Mouse (Mus musculus): ENCODE data around the gene Plekhg2.
"Not testable (repeated sequence)": the region's sequence is repeated elsewhere in the genome, so short reads cannot be mapped to it uniquely, and the experiment has no call there.

Gene Plekhg2

DNA sequence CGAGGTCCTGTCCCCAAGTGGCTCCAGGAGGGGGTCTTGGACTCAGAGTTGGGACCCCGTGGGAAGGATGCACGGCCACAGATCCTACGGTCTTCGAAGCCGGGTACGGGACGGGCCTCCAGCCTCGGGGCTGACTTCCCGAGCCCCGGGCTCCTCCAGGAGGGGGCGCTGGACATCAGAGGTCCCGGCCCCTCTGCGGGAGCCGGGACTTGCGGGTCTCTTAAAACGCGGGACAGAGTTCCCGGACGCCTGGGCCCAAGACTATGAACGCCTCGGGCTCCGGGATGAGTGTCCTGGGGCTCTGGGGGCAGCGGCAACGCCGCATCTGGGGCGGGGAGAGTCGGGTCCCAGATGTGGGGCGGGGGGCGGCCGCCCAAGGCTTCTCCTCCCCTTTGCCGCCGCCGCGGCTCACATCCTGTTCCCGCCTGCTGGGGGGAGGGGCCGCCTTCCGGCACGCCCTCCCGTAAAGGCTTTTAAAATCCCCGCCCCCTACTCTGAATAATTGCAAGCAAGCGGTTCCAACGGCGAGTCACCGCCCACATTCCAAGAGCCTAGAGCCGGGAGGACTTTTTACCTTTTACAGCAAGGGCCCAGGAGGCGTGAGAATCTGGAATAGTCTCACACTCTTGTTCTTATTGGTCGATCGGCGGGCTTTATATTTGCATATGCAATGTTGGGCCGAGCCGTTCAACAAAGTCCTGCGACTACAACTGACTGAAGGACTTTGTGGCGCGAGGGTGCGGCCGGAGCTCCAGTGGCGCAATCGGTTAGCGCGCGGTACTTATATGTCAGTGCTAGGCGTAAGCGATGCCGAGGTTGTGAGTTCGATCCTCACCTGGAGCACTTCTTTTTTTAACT lies at the start of gene Plekhg2:
Plekhg2 (minus strand) TSS at position 349 of the 858 bp plus-strand sequence.
- DNase-seq: peak; percentile 97 to 98

DNA sequence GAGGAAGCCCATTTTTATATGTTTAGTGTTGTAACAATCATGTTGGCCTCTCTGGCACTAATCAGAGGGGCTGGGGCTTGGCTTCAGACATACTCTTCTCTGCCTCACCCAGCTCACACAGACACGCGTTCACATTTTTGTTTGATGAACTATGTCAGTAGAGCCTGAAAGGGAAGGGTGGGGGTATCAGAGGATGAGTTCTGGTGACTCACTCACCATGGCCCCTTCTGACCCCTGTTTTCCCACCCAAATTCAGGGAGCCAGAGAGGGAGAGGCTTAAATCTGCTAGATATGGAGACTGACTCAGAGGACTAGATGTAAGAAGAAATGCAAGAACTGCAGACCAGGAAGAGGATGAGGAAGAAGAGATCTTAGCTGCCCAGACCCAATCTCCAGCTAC lies 47.0 kb upstream of the Plekhg2 start:
- DNase-seq: no peak

DNA sequence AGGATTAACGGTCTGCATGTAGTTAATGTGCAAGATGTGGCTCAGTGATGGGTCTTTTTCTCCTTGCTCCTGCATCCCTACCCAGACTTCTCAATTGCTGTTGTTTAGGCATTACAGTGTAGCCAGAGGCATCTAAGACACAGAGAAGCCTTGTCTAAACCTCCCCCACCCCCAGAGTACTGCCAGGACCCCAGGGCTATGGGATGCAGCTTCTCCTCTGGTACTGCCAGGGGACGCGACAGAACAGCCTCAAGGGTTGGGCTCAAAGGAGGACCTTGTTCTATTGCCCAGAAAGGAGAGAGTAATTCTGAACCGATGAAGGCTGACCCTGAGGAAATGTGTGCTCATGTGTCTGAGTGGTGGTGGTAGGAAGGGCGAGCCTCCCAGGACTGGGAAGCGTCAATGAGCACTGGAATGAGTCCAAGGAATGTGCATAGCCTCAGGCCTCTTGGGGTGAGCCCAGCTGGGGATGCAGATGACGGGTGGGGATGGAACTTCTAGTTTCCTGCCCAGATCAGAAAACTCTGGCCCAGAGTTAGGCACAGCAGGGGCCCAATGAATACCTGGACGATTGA lies 45.8 kb upstream of the Plekhg2 start:
- no peak for DNase-seq

DNA sequence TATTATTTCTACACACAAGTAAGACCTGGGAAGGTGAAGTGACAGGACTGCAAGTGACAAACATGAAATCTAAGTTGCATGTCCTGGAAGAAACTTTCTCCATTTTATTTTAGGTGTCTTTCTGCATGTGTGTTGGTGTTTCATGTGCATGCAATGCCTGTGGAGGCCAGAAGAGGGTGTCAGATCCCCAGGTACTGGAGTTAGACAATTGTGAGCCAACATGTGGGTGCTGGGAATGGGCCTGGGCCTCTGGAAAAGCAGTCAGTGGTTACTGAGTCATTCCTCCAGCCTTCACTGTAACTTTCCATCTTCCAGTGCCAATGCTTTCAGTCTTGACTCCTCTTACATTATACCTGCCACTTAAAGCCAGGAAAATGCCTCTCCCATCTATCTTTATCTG lies 45.0 kb upstream of the Plekhg2 start:
- no peak for DNase-seq

DNA sequence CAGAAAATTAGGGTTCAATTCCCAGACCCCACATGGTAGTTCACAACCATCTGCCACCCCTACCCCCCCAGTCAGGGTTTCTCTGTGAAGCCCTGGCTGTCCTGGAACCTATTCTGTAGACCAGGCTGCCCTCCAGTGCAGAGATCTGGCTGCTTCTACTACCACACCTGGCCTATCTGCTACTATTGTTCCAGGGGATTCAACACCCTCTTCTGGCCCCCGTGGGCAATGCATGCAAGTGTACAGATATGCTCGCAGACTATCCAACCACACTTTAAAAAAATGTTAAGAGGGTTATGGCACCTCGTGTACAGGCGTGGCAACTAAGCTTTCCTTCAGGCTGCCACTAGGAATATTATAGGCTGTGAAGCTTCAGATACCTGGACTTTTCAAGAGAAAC lies 40.4 kb upstream of the Plekhg2 start:
- DNase-seq: peak; percentile 26 to 41

DNA sequence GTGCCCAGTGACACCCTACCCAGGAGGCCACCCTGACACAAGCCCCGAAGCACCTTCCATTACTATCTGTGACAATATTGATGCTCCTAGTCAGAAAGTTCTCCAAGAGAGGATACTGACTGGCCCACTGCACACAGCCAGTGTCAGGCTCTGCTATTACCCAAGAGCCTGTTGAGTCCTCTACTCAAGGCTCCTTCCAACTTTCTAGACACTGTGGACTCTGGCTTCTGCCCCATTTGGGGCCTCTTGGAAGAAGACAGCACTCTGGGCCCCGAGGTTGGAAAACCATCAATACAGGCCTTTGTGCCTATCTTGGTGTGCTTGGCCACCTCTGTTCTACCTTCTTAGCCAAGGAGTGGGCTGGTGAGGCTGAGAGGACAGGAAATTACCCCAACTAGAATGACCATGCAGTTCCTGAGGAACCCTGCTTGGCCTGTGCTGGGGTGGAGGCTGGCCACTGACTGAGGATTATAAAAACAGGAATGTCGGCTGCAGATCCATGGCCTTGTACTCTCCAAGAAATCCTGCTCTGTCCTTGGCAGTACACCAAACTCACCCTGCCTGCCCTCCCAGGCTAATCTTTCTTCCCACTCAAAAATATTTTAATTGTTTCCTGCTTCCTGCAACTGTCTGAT lies 38.6 kb upstream of the Plekhg2 start:
- DNase-seq: no peak

DNA sequence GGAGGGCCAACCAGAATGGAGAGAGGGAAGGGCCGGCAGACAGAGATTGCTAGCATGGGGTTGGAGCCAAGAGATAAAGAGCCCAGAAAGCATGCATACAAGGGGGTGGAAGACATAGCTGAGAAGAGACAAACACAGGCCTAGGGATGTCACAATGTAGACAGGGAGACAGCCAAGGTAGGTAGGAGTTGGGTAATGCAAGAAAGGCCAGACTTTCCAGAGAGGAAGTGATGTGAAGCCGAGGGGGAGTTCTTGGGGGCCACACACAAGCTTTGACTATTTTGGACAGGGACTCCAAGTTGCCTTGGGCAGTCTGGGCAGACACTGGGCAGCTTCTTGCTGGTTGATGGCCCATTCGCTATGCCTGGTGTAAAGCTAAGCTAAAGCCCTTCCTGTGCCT lies 29.5 kb upstream of the Plekhg2 start:
- no peak for DNase-seq

DNA sequence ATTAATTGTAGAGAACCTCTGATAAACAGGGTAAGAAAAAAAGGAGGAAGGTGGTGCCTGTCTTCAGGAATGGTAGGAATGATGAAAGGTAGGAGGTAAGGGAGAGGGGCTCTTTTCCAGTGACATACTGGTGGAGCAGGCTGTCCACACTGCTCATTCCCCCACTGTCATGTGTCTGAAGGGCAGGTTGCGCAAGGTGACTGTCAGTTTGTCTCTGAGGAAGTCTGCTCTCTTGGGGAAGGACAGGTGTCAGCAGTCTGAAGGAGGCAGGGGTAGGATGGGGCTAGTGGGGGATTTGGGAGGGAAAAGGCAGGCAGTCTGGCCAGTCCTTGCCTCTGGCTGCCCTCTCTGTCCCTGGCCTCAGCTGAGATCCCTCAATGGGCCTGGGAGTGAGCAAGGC lies 28.6 kb upstream of the Plekhg2 start:
- no peak for DNase-seq

DNA sequence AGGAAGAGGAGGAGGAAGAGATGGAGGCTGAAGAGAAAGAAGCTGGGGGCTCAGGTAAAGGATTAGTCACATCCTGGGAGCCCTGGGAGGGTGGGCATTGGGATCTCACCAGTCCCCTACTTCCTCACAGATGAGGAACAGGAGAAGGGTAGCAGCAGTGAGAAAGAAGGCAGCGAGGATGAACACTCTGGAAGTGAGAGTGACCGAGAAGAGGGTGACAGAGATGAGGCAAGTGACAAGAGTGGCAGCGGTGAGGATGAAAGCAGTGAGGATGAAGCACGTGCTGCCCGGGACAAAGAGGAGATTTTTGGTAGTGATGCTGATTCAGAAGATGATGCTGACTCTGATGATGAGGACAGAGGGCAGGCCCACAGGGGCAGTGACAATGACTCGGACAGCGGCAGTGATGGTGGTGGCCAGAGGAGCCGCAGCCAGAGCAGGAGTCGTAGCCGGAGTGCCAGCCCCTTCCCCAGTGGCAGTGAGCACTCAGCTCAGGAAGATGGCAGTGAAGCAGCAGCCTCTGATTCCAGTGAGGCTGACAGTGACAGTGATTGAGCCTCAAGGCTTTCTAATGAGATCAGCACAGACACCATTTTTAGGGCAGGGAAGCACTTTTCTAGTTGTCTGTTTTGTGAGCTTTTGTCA lies 26.4 kb upstream of the Plekhg2 start:
- no peak for DNase-seq

DNA sequence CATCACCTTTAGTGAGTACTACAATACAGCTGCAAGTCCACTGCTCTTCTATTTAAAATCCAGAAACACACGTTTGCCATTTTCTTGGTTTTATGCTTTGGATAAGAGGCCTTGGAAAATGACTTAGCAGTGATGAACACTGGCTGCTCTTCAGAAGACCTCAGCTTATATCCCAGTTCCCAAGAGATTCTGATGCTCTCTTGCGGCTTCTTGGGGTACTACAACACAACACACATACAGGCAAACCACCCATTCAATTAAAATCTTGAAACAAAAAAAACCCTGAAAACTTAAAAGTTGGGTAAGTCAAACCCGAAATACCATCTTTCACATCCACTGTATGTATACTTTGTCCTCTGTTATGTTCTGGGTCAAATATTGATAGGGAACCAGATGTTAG lies 25.6 kb upstream of the Plekhg2 start:
- DNase-seq: peak in 1 of 2 experiments; percentile 4

DNA sequence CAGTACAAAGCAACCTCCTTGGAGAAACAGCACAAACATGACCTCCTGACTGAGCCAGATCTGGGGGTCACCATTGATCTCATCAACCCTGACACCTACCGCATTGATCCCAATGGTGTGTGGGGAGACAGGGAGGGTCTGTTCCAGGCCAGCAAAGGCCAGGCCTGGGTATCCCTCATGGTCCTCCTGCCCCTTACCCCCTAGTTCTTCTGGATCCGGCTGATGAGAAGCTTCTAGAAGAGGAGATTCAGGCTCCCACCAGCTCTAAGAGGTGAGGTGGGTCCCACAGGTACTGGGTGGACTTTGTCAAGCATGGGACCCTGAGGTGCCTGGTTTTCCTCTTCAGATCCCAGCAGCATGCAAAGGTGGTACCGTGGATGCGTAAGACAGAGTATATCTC lies 23.0 kb upstream of the Plekhg2 start:
- peak in 1 of 2 experiments; percentile 1 for DNase-seq

DNA sequence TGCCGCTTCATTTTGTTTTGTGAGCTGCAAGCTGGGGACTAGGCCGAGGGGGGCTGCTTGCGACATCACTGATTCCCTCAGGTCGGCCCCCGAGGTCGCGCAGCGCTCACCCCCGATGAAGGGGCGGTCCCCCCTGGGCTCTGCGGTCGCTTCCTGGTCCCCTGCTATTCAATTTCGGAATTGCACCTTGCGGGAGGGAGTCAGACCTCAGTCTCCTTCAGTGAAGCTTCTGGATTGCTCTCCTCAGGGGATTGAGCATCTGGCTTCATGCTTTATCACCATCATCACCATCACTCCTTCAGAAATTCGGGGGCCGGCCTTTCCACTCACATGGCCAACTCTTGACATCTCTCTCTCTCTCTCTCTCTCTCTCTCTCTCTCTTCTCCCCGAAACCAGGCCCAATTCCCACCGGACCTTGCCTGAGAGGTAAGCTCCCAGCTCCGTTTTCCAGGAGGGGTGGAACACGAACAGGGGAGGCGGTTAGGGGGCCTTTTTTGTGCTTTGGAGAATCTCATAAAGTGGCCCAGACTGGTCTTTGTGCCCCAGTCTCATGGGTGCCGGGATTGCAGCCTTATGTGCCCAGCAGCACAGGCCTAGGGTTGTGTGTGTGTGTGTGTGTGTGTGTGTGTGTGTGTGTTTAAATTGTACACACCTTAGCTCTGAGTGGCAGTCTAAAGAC lies 21.0 kb upstream of the Plekhg2 start:
- DNase-seq: no peak

DNA sequence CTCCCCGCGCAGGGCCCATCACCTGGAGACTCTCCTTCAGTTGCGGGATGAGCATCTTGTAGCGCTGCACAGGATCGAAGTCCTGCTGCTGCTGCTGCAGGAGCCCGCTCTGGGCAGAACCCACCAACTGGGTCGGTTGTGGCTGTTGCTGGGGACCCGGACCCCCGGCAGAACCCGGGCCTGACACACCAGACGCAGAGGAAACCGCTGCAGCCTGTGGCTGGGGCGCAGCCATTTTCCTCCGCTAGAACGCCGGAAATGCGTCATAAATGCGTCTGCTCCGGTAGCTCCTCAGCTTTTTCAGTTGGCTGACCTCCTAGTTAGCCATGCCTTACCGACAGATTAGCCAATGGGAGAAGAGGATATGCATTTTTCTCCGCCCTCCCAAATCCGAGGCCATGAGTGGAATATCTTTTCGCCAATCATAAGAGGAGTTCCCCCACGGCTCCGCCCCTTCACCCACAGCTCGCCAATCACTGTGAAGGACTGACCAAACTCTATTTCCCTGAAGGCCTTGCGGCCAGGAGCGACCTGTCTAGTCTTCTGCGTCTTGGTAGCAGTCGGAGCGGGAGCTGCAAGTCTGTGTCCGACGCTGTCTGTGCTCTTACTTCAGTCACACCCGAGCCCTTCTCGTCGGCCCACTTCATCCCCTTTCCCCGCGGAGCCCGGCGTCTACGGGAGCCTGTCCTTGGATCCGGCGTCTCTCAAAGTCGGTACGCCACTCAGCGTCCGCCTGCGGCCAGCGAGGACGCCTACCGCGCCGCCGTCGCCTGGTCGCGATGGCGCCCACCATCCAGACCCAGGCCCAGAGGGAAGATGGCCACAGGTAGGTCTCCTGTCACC lies 20.3 kb upstream of the Plekhg2 start, which contains the start of the genes Med29 and Paf1:
Med29 (minus strand) TSS at position 280 of the 843 bp plus-strand sequence.
Paf1 (plus strand) TSS at position 523 of the 843 bp plus-strand sequence.
- peak; percentile 92 to 96 for DNase-seq

DNA sequence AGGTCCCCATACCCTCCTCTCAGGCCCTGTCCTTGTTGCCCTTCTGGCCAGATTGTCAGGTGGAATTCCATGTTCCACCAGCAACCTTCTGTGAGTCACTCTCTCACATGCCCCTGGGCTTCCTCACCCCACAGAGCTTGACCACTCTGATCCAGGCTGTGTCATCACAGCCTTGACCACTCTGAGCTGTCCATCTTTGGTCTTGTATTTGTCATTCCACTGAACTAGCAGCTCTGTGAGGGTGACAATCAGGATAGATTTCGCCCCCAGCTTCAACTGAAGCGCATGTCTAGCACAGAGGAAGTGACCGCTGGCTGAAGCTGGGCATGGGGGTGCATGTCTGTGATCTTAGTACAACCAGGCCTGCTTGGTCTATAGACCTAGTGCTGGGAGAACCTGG lies 17.9 kb upstream of the Plekhg2 start:
- DNase-seq: no peak

DNA sequence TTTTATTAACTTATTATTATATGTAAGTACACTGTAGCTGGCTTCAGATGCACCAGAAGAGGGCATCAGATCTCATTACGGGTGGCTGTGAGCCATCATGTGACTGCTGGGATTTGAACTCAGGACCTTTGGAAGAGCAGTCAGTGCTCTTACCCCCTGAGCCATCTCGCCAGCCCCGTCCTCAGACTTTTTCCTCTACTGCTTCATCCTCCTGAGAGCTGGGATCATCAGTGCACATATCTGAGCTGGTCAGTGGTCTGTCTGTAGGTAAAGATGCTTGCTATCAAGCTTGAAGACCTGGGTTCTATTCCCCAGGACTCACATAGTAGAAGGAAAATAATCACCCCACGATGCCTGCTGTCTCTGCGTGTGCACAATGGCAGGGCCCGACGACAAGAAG lies 15.0 kb upstream of the Plekhg2 start:
- not testable (repeated sequence) for DNase-seq

DNA sequence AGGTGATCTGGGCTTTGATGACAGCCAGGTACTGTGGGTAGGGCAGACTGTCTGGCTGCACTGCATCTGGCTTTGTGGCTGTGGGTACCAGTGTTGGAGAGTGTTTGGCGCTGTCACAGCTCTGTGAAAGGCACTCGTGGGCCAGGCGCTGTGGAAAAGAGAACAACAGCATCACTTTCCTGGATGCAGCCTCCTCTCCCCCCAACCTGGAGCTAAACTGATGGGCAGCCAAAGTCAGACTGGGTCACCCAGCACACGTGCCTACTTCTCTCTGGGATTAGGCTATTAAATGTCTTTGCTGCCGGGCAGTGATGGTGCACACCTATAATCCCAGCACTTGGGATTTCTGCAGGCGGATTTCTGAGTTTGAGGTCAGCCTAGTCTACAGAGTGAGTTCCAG lies 14.5 kb upstream of the Plekhg2 start:
- peak in 1 of 2 experiments; percentile 24 for DNase-seq

DNA sequence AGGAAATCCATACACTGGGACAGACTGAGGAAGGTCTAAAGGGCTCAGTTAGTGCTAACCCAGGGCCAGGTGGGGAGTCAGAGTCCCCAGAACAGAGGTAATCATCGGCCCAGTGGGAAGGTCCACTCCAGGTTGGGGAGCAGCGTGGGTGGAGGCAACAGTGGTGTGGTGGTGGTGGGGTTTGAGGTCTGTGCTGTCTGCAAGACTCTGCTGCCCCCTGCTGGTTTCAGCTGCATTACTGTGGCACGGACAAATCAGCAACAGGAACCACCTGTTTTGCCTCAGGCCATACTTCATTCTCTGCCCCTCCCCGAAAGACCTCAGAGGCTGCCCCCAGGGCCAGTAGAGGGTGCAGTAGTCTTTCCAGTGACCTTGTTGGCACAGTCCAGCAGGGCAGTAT lies 14.1 kb upstream of the Plekhg2 start:
- peak; percentile 88 to 89 for DNase-seq

DNA sequence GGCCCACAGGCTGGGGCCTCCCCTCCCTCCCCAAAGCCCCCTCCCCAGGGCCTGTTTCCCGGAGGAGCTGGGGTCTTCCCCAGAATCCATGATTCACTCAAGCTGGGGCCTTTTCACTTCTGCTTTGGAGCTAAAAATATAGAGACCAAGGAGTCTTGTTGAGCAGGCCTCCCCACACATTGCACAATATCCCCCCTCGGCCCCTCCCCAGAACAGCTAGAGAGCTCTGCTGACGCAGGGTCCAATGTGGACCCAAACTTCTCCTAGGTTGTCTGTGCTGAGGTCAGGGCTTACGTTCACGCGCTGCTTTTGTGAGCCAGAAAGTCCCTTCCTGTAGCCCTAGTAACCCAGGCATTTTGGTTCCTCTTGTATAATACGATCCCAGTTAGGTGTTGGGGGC lies 13.6 kb upstream of the Plekhg2 start:
- peak in 1 of 2 experiments; percentile 47 for DNase-seq

DNA sequence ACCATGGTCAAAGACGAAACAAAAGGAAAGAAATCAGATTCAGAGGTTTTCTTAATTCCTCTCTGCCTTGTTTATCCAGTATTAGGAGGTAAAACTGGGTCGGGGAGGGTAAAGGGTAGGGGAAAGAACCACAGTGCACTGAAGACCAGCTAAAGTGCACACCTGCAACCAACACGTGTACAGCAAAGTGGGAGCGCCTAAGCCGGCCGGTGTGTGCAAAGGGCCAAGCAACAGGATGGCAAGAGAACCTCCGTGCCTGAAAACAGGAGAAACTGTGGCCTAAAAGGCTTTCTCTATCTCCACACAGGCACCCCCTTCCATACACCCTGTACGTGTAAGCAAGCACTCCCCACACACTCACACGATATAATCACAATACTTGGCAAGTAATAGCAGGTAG lies 12.8 kb upstream of the Plekhg2 start:
- peak; percentile 34 to 64 for DNase-seq

DNA sequence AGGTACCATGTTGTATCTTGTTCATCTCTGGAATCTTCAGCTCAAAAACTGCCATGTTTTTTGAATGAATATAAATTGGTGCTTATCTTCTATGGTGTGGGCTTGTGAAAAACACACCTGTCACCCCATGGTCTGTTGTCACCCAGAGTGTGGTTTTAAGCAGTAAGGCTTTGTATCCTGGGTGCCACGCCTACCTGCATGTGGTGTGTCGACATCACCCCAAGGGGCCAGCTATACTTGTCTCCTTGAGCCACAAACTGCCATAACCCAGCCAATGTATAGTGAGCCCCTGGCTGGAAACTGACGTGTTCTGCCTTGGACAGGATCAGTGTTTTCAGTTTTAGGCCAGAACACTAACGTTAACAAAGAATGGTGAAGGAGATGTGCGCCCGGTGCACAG lies 11.8 kb upstream of the Plekhg2 start:
- DNase-seq: peak; percentile 61 to 78

DNA sequence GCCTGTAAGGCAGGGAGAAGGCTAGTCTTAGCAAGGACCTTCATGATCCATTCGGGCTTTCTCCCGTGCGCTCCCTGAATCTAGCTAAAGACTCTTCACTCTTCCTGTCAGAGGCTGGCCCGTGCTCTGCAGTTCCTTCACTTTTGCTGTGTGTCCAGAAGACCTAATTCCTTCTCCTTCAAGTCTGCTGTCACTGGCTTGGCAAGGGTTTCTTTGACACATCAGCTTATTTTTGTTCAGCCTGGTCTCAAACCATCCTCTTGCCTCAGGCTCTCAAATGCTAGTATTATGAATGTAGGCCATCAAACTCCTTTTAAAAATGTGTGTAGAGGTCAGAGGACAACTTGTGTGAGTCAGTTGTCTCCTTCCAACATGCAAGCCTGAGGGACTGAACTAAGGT lies 11.2 kb upstream of the Plekhg2 start:
- DNase-seq: no peak

DNA sequence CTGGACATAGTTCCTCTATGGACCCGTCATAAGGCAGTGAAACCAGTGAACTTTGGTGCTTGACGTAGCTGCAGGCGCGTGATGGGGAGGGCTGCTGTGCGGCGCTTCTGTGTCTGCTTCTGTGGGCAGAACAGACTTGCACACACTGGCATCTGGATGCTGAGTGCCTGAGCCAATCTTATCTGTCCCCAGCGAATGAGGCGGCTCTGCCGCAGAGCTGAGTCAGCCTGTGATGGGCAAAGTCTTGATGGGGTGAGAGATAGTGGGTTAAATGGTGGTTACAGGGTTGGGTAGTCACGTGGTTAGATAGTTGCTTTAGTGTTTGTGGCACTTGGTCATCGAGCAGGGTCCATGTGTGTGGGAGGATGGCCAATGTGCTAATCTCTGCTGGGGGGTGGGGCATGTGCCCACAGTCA lies 10.6 kb upstream of the Plekhg2 start:
- peak; percentile 67 to 81 for DNase-seq
